Mouse (Mus musculus) c-Kit-positive CD71-positive TER-119-negative erythroid progenitor cells, embryonic 14.5 days (primary cell): ENCODE results near the gene Thap4.
A peak's percentile ranks its signal among the peaks of the same experiment; 100 is the strongest.
"Not testable (repeated sequence)": the region's sequence is repeated elsewhere in the genome, so short reads cannot be mapped to it uniquely, and the experiment has no call there.

Source experiments
- DNase-seq: peaks from one replicate; pipeline ENCODE4 v3.0.0-alpha.2; 2013; ENCODE audit warnings: low read depth

Thap4 gene

DNA sequence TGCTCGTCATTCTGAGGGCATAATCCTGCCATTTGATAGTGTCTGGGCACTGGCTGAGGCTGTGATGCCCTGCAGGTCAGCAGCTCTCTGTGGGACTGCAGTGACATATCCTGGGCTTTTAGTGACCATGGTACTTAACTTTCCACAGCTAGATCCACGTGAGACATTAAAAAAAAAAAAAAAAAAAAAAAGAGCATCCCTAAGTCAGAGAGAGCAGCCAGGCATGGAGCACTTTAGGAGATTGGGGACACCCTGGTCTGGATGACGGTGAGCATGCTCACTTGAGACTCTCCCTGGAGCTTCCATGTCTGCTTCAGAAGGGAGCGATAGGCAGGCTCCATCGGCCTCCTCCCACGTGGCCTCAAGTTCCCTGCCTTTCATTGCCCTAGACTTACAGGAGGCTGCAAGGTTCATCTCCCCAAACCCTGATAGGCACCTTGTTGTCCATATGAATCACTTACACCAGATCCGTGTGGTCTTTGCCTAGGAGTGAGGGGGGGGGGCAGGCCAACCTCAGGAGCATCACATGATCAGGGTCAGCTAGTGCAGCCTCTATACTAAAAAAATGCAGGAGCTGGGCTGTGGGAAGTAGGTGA is 64.7 kb downstream of the Thap4 start:
- DNase-seq: no peak

DNA sequence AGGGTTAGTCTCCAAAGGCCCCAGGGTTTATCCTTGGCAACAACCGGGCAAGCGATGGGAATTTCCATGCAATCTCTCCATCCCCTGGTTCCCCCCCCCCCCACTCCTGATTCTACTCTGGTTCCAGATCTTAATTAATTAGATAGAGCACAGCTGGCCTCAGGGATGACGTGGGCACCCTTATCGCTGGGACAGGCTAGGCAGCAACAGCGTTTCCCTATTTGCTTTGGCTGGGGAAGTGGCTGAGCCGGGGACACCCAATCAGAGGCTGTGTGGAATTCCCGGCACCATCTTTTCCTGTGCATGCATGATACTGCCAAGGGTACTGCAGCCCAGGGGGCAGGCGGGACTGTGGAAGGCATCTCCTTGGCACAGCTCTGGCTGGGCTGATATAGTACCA is 66.5 kb downstream of the Thap4 start:
- DNase-seq: no peak

GRCm38 (mm10) chr1:93686961-93687320 is 67.7 kb downstream of the Thap4 start:
- no peak for DNase-seq

DNA sequence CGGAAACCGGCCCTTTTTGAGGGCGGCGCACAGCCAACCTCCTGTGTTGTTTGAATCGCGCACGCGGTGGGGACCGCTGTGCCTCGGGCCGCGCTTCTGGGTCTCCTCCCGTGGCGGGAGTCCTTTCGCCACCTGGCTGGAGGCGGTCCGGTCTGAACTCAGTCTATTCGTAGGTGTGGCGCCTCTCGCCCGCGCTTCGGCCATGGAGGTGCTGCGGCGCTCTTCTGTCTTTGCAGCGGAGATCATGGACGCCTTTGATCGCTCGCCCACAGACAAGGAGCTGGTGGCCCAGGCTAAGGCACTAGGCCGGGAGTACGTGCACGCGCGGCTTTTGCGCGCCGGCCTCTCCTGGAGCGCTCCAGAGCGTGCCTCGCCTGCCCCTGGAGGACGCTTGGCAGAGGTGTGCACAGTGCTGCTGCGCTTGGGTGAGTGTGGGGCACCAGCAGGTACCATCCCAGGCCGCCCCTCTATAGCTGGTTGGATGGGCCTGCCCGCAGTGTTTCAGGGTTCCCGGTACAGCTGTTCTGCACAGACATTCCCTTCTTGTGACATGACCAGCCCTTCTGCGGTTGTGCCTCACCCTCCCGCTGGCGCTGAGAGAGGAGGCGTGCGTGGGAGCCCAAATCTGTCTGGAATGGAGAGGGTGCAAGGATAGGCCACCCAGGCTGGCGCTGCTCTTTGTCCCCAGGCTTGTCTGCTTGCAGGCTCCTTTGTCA is 68.3 kb downstream of the Thap4 start:
- no peak for DNase-seq

DNA sequence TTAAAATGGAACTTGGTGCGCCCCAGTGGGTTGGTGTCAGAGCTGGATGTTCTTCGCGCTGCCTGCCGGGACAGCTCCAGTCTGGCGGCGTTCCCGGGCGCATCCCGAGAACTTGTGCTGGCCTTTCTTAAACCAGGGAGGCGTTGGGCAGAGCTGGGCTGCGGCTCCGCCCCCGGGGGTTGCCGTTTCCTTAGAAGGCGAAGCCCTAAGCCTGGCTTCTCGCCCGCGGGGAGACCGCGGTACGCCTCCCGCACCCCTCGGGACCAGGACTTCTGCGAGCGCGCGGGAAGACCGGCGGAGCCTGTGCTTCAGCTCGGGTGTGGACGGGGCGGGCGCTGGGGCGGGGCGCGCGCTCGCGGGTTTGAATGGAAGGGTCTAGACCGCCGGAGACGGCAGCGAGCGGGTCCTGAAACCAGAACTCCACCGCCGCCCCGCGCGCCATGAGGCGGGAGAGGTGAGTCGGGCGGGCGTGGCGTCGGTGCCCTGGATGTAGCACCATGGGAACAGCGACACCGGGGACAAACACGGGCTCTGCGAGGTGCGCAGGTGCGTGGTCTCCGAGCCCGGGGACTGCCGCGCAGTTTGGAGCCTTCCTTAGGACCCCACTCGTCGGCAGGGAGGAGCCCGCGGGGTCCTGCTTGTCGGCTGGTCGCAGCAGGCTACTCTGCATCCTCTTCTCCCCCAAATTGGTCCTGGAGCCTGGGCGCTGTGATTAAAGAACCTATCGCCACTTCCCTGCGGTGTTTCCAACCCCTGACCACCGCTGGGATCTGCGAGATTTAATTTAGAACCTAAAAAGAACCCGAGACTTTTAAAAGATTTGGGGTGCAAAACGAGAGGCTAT is 69.0 kb downstream of the Thap4 start, which contains the start of gene Bok:
Bok (plus strand) TSS at position 260 of the 844 bp plus-strand sequence.
- no peak for DNase-seq

DNA sequence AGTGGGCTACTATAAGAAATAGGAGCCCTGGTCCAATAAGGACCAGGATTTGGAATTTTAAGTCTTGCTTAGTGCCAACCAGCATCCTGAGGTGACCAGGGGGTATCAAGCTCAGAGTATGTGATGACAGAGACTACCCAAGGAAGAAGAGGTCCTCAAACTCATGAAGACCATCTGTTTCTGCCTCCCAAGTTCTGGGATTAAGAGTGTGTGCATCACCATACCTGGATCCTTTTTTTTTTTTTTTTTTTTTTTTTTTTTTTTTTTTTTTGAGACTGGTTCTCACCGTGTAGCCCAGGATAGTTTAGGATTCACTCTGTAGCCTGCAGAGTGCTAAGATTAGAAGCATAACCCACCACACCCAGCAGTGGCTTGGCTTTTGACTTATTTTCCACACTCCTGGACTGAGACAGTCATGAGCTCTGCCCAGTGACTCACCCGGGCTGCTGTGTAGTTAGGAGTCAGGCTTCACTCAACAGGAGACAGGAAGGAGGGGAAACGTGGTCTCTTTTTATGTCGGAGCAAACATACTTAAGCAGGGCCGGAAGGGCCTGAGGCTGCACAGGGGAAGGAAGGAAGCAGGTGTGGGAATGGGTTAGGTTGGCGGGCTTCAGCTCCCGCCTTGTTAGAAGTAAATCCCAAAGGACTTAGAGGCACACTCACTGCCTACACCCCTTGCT is 74.6 kb downstream of the Thap4 start:
- no peak for DNase-seq

GRCm38 (mm10) chr1:93678386-93678785 is 76.3 kb downstream of the Thap4 start:
- DNase-seq: no peak

DNA sequence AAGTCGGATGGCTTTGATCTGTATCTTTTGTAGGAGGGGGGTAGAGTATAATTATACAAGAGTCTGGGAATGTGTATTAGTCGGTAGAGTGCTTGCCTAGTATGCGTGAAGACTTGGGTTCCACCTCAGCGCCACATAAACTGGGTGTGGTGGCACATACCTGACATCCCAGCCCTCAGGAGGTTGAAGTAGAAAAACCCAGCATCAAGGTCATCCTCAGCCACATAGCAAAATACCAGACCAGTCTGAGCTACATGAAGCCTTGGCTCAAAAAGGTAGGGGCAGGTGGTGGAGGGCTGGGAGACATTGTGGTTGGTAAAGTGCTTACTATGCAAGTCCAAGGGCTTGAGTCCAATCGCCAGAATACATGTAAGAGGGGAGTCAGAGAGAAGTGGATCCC is 82.0 kb downstream of the Thap4 start:
- no peak for DNase-seq

- no peak for DNase-seq
Measured at GRCm38 (mm10) chr1:93669941-93670340, 84.7 kb downstream of the Thap4 start.

DNA sequence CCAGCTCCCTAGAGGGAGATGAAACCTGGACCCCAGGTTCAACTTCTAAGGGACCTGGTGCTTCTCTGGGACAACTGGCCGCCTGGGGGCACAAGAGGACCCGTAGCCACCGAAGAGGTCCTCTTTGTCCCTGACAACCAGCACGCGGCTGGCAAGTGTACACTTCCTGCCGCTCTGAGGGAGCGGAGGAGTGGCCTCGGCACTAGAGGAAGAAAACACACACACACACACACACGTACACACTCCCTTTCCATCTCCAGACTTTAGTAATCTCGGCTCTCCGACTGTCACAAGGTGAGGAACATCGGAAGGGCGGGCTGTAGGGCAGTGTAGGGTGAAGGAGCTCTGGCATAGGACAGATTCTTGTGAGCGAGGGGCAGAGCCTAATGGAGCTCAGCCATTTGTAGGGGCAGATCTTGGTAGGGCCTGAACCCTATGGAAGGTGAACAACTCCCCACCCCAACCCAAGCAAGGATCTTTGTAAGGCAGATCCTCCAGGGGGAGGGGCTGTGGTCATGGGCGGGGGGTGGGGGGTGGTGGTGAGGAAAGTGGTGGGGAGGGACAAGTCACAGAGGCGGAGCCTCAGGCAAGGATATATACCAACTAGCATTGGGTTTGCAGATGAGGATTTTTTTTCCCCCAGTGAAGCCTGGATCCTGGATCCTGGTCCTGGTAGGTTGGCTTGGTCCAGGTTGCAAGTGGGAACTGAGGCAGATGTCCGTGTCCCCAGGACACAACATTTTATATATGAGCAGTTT is 85.7 kb downstream of the Thap4 start:
- DNase-seq: peak; percentile 39

- peak; percentile 46 for DNase-seq
Measured at GRCm38 (mm10) chr1:93667760-93668400, 86.8 kb downstream of the Thap4 start.

- DNase-seq: not testable (repeated sequence)
Measured at GRCm38 (mm10) chr1:93658559-93658958, 96.1 kb downstream of the Thap4 start, which contains the start of gene Stk25. Gene Stk25, minus strand, starts transcription at chr1:93658659.

GRCm38 (mm10) chr1:93657025-93657360 is 97.7 kb downstream of the Thap4 start:
- DNase-seq: no peak

- no peak for DNase-seq
Measured at GRCm38 (mm10) chr1:93656325-93657024, 98.2 kb downstream of the Thap4 start.

DNA sequence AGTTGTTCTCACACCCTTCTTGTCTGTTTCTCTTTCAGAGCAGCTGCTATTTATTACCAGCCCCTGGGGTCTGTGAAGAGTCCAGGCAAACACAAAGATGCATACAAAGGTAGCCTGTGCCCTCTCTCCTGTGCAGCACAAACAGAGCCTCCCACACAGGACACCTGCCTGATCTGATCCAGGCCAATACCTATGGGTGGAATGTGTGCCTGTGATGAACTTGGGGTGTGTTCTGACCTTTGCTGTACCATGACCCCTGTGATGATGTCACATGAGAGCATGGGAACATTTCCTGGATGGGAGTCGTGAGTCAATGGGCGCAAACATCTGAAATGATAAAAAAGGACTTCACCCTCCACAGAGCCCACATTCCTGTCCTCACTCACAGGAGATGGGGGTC is 99.9 kb downstream of the Thap4 start:
- no peak for DNase-seq

DNA sequence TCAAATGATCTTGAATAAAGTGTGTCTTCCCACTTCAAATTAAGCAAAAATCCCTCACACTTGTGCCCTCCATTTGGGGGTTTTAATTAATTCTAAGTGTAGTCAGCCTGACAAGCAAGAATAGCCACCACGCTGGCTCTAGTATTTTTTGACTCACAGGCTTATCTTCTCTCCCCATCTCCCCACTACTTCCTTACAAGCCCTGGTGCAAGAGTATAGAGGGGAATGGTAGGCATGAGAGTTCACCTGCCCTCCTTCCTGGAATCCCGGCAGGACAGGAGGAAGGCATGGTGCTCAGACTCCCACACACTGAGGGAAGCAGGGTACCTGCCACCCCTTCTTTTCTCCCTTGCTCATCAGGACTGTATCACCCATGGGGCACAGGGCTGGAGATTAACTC is 100.4 kb downstream of the Thap4 start:
- no peak for DNase-seq
